Mouse (Mus musculus): ENCODE results near the gene Fggy.
A peak's percentile ranks its signal among the peaks of the same experiment; 100 is the strongest.

Fggy gene

DNA sequence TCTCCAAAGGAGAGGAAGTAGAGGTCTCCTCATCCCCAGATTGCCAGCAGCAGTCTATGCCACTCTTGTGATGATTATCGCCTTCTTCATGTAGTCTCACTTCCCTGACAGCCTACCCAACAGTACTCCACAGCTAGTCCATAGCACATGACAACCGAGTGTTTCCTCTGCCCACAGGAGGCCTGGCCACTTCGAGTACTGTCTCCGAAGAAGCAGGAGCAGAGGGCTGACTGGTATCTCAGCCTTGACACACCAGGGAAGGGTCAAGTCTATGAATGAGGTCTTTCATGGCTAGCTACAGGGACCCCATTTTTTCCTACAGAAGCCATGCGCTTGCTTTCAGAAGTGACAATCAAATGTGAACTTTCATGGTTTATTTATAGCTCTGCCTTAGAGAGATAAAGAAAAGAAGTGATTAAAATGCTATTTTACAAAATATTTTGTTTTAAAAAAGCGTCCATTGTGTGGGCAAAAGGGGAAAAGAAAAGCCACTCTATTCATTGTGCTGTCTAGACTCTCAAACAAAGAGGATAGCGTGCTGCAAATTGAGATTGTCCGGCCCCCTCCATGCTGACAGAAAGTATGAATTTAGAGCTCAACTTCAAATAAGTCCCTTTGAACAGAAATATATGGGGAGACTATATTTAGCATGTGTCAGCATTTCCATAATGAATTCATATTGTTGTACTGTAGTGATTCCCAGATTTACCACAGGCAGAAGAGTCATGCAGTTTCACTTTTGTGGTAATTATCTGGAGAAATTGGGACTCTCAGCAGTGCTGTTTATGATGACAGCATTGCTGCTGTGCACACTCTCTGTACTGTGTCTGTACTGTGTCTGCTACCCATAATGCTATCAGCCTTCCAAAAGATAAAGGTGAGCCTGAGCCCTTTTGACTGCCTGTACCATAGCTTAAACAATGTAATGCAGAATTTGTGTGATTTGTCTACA lies 358.6 kb downstream of the Fggy start:
- no peak for DNase-seq

DNA sequence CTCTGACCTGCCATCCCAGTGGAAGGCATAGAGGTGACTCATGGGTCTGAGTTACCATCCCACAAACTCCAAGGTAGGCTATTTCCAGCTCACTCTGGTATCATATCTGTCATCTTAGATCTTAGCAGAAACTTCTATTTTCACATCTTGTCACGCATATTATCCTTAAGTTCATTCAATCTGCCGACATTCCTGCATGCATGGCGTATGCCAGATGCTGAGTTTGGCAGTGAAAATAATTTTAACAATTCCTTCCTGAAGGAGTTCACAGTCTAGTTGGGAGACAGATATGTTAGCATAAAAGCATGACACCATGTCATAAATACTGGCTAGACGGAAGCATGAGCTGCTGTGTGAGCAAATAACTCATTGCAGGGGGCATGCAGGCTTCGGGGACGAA lies 360.4 kb downstream of the Fggy start:
- DNase-seq = no peak

DNA sequence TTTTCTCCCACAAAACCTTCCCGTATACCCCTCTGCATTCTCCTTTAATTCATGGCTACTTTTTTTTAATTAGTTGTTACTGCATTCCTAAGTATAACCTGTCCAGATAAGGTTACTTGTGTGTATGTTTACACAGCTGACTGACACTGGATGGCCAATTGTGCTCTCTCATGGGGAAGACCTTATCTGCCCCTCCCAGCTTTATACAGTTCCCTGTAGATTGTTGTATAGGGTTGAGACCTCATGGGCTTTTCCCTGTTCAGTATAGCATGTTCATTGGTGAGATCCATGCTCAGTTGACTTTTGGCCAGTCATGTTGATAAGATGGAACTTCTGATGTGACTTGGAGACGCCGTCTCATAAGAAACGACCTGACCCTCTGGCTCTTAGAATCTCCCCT lies 363.1 kb downstream of the Fggy start:
- DNase-seq = no peak

DNA sequence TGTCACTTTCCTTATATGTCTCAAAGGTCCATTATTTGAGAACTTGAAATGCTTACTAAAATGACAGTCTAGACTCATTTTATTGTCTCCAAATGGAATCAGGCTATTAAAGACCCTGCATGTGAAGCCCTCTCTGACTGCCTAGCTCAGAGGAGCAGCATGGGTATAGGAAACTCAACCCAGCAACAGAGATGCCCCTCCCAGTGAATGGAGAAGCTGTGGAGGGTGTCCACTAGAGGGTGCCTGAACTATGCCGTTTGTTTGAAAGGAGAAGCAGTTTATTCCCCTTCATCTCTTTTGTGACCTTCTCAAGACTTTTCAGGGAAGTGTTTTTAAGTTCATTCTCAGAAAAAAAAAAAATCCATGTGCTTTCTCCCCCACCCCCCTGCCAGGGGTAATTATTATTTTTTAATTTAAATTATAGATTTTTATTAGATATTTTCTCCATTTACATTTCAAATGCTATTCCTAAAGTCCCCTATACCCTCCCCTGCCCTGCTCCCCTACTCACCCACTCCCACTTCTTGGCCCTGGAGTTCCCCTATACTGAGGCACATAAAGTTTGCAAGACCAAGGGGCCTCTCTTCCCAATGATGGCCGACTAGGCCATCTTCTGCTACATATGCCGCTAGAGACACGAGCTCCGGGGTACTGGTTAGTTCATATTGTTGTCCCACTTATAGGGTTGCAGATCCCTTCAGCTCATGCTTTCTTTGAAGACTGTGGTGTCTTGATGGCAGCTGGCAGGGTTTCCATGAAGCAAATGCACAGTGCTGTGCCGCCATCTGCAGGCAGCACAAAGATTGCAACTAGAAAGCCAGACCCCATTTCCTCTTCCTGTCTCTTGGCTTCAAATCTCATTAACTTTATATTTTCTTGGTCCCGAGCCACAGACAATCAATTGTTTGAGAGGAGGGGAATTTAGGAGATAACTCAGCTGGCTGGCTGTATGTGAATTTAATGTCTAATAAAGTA lies 367.2 kb downstream of the Fggy start:
- DNase-seq = peak; percentile 66

DNA sequence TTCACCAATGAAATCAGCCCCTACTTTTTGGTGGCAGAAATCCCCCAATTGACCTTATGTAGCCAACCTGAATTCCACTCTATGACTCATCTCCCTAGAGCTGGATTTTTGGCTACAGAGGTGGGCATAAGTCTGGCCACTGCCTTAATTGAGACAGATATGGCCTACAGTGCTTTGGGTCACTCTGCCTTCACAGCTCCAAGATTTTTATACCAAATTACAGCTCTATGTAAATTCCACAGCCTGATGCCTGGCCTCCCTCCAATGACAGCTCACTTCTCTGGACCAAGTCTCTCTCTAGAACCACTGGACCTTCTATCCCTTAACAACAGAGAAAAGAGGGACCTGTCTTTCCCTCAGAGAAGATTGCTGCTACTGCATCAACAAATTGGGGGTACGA lies 371.5 kb downstream of the Fggy start:
- DNase-seq = no peak

DNA sequence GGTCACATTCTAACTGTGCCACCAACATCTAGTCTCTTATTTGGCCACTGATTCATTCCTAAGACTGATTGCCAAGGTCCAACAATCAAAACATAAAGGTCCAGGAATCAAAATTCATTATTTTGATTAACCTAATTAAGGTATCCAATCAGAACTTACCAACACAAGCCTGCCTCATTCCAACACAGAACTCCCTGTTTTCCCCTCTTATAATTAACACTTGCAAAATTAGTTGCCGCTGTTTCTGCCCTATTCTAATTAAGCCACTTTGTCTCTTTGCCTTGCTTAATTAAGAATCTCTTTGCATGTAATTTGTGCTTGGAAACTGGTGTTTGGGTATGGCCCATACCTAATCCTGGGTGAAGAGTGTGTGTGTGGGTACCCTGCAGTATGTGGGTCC lies 372.6 kb downstream of the Fggy start:
- DNase-seq = no peak

DNA sequence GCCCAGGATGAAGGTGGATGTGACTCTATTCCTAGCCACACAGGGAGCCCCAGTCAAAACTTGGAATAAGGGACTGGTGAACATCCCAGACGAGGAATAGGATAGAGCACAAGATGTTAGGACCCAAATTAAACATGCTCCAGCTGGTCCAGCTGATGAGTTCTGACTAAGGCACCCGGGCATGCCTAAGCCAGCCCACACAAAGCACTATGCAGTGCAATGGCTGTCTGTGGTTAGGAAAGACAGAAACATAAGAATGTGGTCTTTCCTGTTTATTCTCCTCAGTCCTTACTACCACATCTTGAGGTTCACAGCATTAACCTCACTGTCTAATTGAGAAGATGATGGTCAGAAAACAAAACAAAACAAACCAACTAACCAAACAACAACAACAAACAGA lies 374.0 kb downstream of the Fggy start:
- no peak for DNase-seq

DNA sequence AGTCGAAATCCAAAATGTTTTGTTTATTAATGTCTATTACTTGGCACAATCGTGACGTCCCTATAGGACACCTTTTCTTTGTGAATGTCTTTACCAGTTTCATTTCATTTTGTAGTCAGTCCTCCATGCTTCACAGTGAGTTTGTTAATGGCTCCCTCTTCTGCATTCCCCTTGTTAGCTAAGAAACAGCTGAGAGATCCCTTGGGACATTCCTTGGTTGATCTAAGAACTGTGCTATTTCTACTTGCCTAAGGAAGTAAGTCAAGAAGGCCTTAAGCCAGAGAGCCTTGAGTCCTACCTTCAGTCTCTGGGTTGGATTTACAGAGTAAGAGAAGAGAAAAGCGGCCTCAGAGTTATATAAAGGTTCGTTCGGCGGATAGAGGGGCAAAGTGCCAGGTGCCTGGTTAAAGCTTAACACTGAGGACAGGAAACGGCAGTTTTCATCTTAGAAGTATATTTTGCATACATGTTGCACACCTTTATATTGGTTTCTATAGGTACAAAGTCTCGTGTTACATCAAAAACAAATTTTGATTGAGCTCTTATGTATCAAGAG lies 376.6 kb downstream of the Fggy start:
- DNase-seq = peak; percentile 90

DNA sequence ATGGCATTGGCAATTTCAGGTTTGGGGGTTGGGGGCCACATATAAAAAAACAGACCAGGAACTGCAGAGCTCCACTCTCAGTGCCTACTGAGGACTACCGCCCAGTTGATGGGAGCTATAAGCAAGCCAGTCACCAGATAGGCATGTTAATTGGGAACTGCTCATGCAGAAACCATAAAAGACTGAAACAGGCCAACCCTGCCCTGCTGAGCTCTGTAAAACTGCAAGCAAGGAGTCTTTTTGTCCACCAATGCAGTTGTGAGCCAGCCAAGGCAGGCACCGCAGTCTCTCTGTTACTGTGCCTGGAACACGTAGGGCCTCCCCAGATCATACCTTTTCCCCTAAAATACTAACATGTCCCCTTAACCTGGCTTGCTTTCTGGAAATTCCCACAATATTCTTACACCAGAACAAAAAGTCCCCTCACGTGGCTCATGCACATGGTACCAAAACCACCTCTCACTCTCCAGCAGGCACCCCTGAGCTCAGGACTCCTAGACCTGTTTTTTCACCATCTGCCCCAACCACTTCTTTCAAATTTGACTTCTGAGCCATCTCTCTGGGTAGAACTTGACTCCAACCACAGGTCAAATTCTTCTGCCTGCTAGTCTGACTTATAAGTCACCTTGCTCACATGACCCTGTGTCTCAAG lies 377.2 kb downstream of the Fggy start:
- DNase-seq = peak; percentile 63

DNA sequence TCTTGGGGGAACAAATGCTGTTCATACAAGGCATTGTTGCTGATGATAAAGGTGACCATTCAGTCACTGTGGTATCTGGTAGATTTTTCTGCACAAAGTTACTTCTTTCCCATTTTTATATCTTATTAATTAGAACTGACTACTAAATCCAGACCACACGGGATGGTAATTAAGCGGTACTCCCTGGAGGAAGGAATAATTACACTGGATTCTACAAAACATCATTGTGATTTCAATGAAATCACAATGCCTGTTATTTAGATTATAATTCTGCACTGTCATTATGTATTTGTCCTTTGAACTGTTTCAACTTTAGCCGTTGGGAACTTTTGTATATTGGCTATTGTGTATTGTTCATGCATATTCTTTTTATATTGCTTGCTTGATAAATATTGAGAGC lies 381.4 kb downstream of the Fggy start:
- DNase-seq = no peak

DNA sequence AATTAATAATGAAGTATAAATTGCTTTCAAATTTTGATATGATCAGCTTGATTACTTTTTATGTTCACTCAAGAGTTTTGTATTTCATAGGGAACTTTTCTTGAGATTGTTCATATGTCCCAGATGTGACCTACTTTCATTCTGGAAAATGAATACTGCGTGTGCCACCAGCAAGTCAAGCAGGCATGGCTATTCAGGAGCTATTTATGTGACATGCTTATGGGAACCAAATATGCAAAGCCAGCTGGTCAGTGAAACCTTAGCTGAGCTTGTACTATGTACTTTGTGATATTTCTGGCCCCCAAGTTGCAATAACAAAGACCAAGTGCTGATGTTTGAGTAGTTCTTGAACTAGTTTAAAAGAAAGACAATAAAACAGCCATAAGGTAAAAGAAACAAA lies 390.6 kb downstream of the Fggy start:
- DNase-seq = no peak

DNA sequence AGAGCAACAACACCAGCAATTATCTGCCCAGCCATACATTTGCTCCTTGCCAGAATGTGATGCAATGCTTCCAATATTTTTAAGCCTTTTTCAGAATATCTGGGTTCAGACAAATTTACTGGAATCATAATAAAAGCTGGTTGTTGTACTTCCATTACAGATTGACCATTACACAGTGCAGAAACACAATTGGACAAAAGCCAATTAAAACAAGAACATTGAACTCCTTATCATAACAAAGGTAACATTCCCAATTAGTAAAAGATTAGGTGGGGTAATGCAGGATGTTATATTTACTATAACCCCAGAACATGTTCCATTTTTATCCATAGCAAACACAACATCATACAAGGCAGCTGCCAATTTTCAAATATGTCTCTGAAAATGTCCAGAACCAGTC lies 396.0 kb downstream of the Fggy start:
- no peak for DNase-seq

DNA sequence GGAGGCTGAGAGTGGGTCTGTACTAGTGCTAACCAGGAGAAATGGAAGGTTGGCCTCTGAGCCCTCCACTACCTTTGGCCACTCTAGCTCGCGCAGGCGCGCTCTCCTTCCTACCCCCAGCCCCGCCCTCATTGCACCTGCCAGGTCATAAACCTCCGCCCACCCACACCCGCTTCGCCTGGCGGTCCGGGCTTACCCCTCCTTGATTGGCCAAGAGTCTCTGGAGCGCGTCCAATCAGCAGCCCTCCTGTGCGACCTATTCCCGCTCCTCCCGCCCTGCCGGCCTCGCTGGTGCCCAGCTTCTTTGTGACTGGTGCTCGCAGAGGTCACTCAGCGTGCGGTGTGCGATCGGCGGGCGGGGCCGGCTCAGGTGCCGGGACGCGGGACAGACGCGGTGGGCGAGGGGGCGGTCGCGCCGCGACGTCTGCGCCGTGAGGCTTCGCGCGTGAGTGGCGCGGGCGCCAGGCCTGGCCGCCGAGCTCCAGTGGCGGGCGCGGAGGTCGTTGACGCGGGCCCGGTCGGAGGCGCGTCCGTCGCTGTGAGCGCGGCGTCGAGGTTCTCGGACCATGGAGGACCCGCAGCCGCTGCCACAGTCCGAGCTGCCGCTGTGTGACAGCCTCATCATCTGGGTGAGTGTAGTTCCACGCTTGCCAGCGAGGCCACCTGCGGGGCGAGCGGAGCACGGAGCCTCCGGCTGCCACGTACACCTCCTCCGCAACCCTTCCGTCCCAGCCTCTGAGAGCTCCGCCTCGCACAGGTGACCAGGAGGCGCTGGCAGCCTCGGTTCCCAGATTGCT lies 409.8 kb downstream of the Fggy start, which contains the start of gene Hook1:
Hook1 (plus strand) TSS at position 313 of the 797 bp plus-strand sequence.
- DNase-seq = peak; percentile 99
